Mouse (Mus musculus): ENCODE data around the gene Armcx6. TPM values are rescaled to one million over a fixed set of nuclear protein-coding genes. Genes with fewer than 3 reads are reported as not detected.
A peak's percentile ranks its signal among the peaks of the same experiment; 100 is the strongest.
"Not testable (repeated sequence)": the region's sequence is repeated elsewhere in the genome, so short reads cannot be mapped to it uniquely, and the experiment has no call there.

Armcx6 gene
- total and polyA plus RNA-seq, 3 experiments: 0.61 to 1.1 (median 0.84) TPM

GRCm38 (mm10) chrX:134729778-134730177 lies 21.4 kb downstream of the Armcx6 start:
- no peaks in the 10 kb centered on the region for H3K79me2 ChIP-seq (replicated peaks; ENCODE audit: control insufficient read depth, insufficient read depth, low read length)
- no peak for DNase-seq
- H3K27ac ChIP-seq: no peak overlapping the region
- intact Hi-C loops (cut with DNase I): loop anchor here (1.0 to 10.0 kb wide), 4 partner anchors 23 to 196 kb away; no protein-coding TSS in a partner anchor
- no peaks in the 10 kb centered on the region for H3K4me1 ChIP-seq (ENCODE audit: control insufficient read depth, insufficient read depth, low read length)
- H3K36me3 ChIP-seq (ENCODE audit: control insufficient read depth, insufficient read depth, low read length): no peaks in the 10 kb centered on the region
- WGBS: 29% methylated on average over 4 of the region's 4 CpGs
- no peaks in the 10 kb centered on the region for H3K27me3 ChIP-seq (ENCODE audit: control insufficient read depth, insufficient read depth, low read length)
- H3K9ac ChIP-seq (ENCODE audit: low read depth, low read length): peak overlapping the region; percentile 38; the same call in 1 of the 2 replicates
- TF ChIP-seq EP300 (IDR thresholded peaks at IDR 0.05; ENCODE audit: insufficient read depth, low read depth, low read length): no peak
- peak; percentile 78 for TF ChIP-seq CTCF (IDR thresholded peaks at IDR 0.05)
- no peak for TF ChIP-seq POLR2A (IDR thresholded peaks at IDR 0.05; ENCODE audit: insufficient read depth, low read depth, low read length)
- no peak overlapping the region for H3K4me3 ChIP-seq

- H3K27ac ChIP-seq; H3K4me3 ChIP-seq; H3K27me3 ChIP-seq (ENCODE audit: control insufficient read depth, insufficient read depth, low read length); H3K36me3 ChIP-seq (ENCODE audit: control insufficient read depth, insufficient read depth, low read length); H3K9ac ChIP-seq (ENCODE audit: low read depth, low read length); H3K79me2 ChIP-seq (replicated peaks; ENCODE audit: control insufficient read depth, insufficient read depth, low read length); DNase-seq; H3K4me1 ChIP-seq (ENCODE audit: control insufficient read depth, insufficient read depth, low read length): not testable (repeated sequence)
- 54% methylated on average over 2 of the region's 2 CpGs for WGBS
- intact Hi-C loops (cut with DNase I): loop anchor here (10.0 kb wide), 1 partner anchor 109 kb away; no protein-coding TSS in a partner anchor
Observed at GRCm38 (mm10) chrX:134723762-134724161, 27.5 kb downstream of the Armcx6 start.

- intact Hi-C loops (cut with DNase I): loop anchor here (5.0 kb wide), 1 partner anchor 71 kb away; no protein-coding TSS in a partner anchor
- Histone ChIP-seq H3K4me1 (ENCODE audit: control insufficient read depth, insufficient read depth, low read length) (no peaks in the 10 kb centered on the region; the same call in 1 of the 2 replicates), H3K27ac (peak overlapping the region; percentile 62; the same call in 1 of the 2 replicates), H3K36me3 (ENCODE audit: control insufficient read depth, insufficient read depth, low read length) (no peaks in the 10 kb centered on the region), H3K79me2 (replicated peaks; ENCODE audit: control insufficient read depth, insufficient read depth, low read length) (no peaks in the 10 kb centered on the region), H3K9ac (ENCODE audit: low read depth, low read length) (no peak overlapping the region), H3K27me3 (ENCODE audit: control insufficient read depth, insufficient read depth, low read length) (no peaks in the 10 kb centered on the region), H3K4me3 (peak overlapping the region; percentile 62)
- peak; percentile 49 to 66 for DNase-seq
- TF ChIP-seq EP300 (IDR thresholded peaks at IDR 0.05; ENCODE audit: insufficient read depth, low read depth, low read length): no peak
- TF ChIP-seq CTCF (IDR thresholded peaks at IDR 0.05): no peak
- TF ChIP-seq POLR2A (IDR thresholded peaks at IDR 0.05; ENCODE audit: insufficient read depth, low read depth, low read length): no peak
- 22% methylated on average over 14 of the region's 14 CpGs for WGBS
Observed at GRCm38 (mm10) chrX:134718524-134718923, 32.7 kb downstream of the Armcx6 start.

DNA sequence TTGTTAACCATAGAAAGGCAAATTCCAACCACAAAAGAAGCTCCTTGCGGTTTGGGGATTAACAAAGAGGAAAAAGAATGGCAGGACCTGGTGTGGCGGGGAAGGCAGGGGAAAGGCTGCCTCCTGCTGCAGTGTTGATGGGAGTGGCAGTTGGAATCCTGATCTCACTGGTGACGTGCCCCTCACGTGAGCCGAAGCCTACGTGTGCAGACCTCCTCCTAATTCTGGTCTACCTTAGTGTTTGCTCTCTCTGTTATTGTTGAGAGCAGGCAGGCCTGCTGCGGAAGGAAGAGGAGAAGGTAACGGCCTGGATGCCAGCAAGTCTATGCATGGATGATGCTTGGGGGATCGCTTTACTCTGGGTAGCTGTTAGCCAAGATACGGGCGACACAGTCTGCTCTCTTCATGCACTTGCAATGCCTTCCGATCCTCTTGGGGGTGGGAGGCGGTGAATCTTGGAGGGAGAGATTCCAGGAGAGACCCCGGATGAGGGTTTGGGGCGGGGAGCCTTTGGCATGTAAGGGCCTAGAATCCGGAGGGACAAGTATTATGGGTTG lies 33.4 kb downstream of the Armcx6 start, which contains the start of gene Armcx1:
Gene Armcx1, plus strand, starts transcription at position 212 of the 557 bp plus-strand sequence.
- peak; percentile 24 for TF ChIP-seq CTCF (IDR thresholded peaks at IDR 0.05)
- no peak for TF ChIP-seq EP300 (IDR thresholded peaks at IDR 0.05; ENCODE audit: insufficient read depth, low read depth, low read length)
- peak; percentile 62 for TF ChIP-seq POLR2A (IDR thresholded peaks at IDR 0.05; ENCODE audit: insufficient read depth, low read depth, low read length)
- intact Hi-C loops (cut with DNase I): loop anchor here (2.0 to 5.0 kb wide), 2 partner anchors 33 to 71 kb away; no protein-coding TSS in a partner anchor
- H3K4me3 ChIP-seq: peak within 1 kb of the TSS; percentile 62
- H3K79me2 ChIP-seq (replicated peaks; ENCODE audit: control insufficient read depth, insufficient read depth, low read length): no peaks in the 10 kb centered on the region
- H3K27me3 ChIP-seq (ENCODE audit: control insufficient read depth, insufficient read depth, low read length): no peaks in the 10 kb centered on the region
- DNase-seq: peak; percentile 46 to 60
- WGBS: 18% methylated on average over 16 of the region's 16 CpGs
- no peaks in the 10 kb centered on the region for H3K36me3 ChIP-seq (ENCODE audit: control insufficient read depth, insufficient read depth, low read length)
- H3K27ac ChIP-seq: peak within 1 kb of the TSS; percentile 62
- H3K4me1 ChIP-seq (ENCODE audit: control insufficient read depth, insufficient read depth, low read length): no peaks in the 10 kb centered on the region; the same call in 1 of the 2 replicates
- H3K9ac ChIP-seq (ENCODE audit: low read depth, low read length): peak within 1 kb of the TSS; percentile 51

GRCm38 (mm10) chrX:134716863-134717262 lies 34.4 kb downstream of the Armcx6 start:
- H3K79me2 ChIP-seq (replicated peaks; ENCODE audit: control insufficient read depth, insufficient read depth, low read length): no peaks in the 10 kb centered on the region
- H3K4me3 ChIP-seq: no peak overlapping the region
- no peaks in the 10 kb centered on the region for H3K36me3 ChIP-seq (ENCODE audit: control insufficient read depth, insufficient read depth, low read length)
- intact Hi-C loops (cut with DNase I): loop anchor here (2.0 to 5.0 kb wide), 2 partner anchors 32 to 70 kb away; no protein-coding TSS in a partner anchor
- no peaks in the 10 kb centered on the region for H3K27me3 ChIP-seq (ENCODE audit: control insufficient read depth, insufficient read depth, low read length)
- no peaks in the 10 kb centered on the region; the same call in 1 of the 2 replicates for H3K4me1 ChIP-seq (ENCODE audit: control insufficient read depth, insufficient read depth, low read length)
- no peak for DNase-seq
- TF ChIP-seq EP300 (IDR thresholded peaks at IDR 0.05; ENCODE audit: insufficient read depth, low read depth, low read length) (no peak), CTCF (IDR thresholded peaks at IDR 0.05) (no peak), POLR2A (IDR thresholded peaks at IDR 0.05; ENCODE audit: insufficient read depth, low read depth, low read length) (no peak)
- WGBS: 69% methylated on average over 3 of the region's 3 CpGs
- no peak overlapping the region for H3K27ac ChIP-seq
- no peak overlapping the region for H3K9ac ChIP-seq (ENCODE audit: low read depth, low read length)

Small RNAs within 50 kb of the gene (microRNA-seq; reads per million reads assigned to microRNA genes)
- gene Mir7093: 0 to 0.39 reads per million in 2 experiments

Other genes starting within 250 kb of the Armcx6 start
- 10 to 100 TPM; 25.0 to 25.1 TPM for gene Timm8a1, start 209.6 kb downstream of the Armcx6 start, total RNA-seq (2021)
- gene Timm8a1, start 209.6 kb downstream of the Armcx6 start, polyA plus RNA-seq (2012; rRNA removed): 2.5 and 9.8 TPM in 2 replicates
- gene Btk, start 167.8 kb downstream of the Armcx6 start, total RNA-seq (2021): under 1 TPM; 0.94 to 0.98 TPM
- 0.56 and 0.80 TPM in 2 replicates for gene Btk, start 167.8 kb downstream of the Armcx6 start, polyA plus RNA-seq (2012; rRNA removed)
- 100 to 1,000 TPM in 1 of 2 experiments, 10 to 100 TPM in 1; 95.2 to 110 TPM for gene Rpl36a, start 165.8 kb downstream of the Armcx6 start, total RNA-seq (2021)
- gene Rpl36a, start 165.8 kb downstream of the Armcx6 start, polyA plus RNA-seq (2012; rRNA removed): 96.5 and 124 TPM in 2 replicates
- gene Gla, start 150.3 kb downstream of the Armcx6 start, total RNA-seq (2021): 1 to 10 TPM; 1.7 TPM
- gene Gla, start 150.3 kb downstream of the Armcx6 start, polyA plus RNA-seq (2012; rRNA removed): 0.84 and 1.6 TPM in 2 replicates
- 10 to 100 TPM; 63.7 to 74.4 TPM for gene Hnrnph2, start 150.2 kb downstream of the Armcx6 start, total RNA-seq (2021)
- gene Hnrnph2, start 150.2 kb downstream of the Armcx6 start, polyA plus RNA-seq (2012; rRNA removed): 14.4 and 34.6 TPM in 2 replicates
- gene Armcx4, start 64.9 kb downstream of the Armcx6 start, total RNA-seq (2021): 1 to 10 TPM; 8.1 to 9.2 TPM
- 1.0 and 1.8 TPM in 2 replicates for gene Armcx4, start 64.9 kb downstream of the Armcx6 start, polyA plus RNA-seq (2012; rRNA removed)
- 1 to 10 TPM; 4.2 to 4.5 TPM for gene Armcx1, start 33.5 kb downstream of the Armcx6 start, total RNA-seq (2021)
- gene Armcx1, start 33.5 kb downstream of the Armcx6 start, polyA plus RNA-seq (2012; rRNA removed): 2.1 and 3.9 TPM in 2 replicates
- gene Armcx3, start 5.2 kb upstream of the Armcx6 start, total RNA-seq (2021): 10 to 100 TPM; 16.6 to 17.1 TPM
- gene Armcx3, start 5.2 kb upstream of the Armcx6 start, polyA plus RNA-seq (2012; rRNA removed): 6.8 and 11.1 TPM in 2 replicates
- gene Armcx2, start 57.8 kb upstream of the Armcx6 start, total RNA-seq (2021): 1 to 10 TPM; 4.9 to 7.8 TPM
- 6.6 and 7.5 TPM in 2 replicates for gene Armcx2, start 57.8 kb upstream of the Armcx6 start, polyA plus RNA-seq (2012; rRNA removed)
- not detected for gene Nxf2, start 213.3 kb upstream of the Armcx6 start, total RNA-seq (2021)
- gene Nxf2, start 213.3 kb upstream of the Armcx6 start, polyA plus RNA-seq (2012; rRNA removed): 0.06 TPM in 1 of 2 replicates, not detected in the other

Measured in heart, adult 2 months (tissue).